Mouse (Mus musculus): ENCODE results near the gene Mcm2.

Mcm2 gene

DNA sequence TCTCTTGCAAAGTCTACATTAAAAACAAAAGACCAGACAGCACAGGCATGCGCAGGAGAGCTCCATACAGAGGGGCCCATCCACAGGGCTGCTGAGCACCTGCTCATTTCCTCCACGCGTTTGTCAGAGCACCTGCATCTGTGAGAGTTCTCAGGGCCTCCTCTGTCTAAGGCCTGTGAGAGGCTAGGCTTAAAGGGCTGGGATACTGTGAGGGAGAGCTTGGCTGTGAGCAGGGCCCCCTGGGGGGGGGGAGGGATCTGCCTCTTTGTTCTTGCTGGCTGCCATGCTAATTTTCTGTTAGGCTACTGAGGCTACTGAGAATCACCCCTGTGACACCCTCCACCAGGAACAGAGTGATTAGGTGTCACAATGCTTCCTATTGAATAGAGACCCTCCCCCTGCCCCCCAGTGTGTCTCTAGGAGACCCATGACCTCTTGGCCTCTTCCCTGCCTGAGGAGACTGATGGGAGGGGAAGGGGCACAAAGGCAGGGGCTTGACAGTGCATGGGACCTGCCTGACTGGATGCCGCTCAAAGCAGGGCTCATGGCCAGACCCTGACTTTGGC lies 27.1 kb upstream of the Mcm2 start:
- no peak for DNase-seq

DNA sequence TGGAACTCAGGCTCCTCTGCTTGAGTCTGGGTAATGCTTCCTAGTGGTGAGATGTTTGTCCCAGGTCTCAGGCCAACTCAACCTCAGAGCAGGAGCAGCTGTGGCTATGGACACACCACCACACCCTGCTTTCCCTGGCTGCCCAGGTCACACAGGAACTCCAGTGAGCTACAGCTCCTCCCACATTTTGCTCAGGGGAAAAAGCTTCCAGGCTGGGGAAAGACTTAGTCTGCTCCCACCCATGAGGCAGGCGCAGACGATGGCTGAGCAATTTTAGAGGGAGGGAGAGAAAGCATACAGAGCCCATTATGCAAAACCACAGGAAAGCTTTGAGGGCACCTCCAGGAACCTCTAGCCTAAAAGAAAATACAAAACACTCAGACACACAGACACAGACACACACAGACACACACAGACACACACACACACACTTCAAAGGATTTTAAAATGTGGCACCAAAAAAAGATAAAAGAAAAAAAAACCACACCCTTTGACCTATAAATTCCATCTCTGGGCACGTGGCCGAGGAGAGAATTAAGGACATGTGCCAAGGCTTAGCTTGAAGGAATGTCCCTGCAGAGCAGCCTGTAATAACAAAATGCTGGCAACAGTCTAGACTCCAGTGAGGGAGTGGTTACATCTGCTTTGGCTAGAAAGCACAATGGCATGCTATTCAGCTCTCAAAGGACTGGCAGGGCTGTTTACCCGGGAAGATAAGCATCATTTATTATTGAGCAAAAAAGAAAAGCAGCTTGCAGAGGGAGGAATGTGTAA lies 26.1 kb upstream of the Mcm2 start:
- no peak for DNase-seq

DNA sequence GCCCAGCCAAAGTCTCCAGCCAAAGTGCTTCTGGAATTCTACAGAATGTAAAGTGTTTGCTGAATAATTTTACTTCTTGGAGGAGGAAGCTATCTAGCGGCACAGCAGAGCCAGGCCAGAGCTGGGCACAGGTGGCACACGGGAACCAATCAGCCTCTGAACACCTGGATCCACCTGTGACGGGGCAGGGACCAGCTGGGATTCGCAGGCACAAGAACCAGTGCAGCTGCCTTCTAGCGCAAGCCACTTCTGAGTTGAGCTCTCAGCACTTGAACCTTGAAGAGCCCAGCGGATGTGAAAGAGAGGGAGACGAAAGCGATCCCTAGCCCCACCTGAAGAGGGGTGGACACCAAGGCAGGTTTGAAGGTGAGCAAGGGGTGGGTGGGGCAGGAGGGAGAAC lies 20.2 kb upstream of the Mcm2 start:
- no peak for DNase-seq

DNA sequence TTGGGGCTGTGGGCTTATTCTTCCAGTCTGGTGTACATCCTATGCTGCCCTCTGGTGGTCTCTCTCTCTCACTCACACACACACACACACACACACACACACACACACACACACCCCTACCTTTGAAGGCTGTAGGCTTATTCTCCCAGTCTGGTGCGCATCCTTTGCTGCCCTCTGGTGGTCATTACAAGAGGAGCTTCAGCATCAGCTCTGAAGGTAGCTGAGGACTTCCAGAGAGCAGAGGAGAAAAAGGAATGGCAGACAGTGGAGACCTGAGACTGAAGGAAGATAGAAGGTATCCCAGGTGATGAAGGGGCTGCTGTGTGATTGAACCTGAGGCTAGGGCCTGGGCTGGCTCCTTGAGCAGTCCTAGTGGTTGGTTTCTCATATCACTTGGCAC lies 17.6 kb upstream of the Mcm2 start:
- no peak for DNase-seq

DNA sequence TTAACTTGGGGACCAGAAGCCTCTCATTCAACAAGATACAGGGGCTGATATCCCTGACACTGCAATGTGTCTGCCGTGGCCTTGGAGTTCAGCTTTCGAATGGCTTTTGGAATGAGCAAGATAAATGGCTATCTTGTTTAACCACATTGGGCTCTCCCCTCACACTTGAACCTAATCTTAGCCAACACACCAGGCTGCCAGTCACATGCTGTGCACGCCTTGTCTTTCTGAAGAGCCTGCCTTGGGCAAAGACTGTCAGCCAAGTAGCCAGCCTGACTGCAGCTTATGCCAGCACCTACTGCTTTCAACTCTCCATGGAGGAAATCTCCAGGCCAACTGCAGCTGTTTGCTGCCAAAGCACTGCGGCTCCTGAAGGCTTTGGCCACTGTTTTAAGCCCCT lies 16.9 kb upstream of the Mcm2 start:
- DNase-seq = no peak

DNA sequence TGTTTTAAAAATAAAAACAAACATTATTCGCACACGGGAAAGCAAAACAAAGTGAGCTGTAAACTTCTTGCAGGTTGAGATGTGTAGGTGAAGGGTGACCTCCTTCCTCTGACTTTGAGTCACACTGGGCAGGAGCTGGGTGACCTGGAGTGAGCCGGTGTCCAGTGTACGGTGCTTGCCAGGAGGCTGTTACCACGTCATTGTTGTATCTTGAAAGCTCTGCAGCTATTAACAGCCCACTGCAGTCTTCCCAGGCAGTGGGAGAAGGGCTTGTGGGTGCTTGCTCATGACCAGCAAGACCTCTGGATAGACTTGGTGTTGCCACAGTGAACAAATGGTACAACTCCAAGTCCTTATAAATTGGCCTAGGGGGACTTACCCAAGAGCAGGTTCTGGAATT lies 16.2 kb upstream of the Mcm2 start:
- DNase-seq = no peak

DNA sequence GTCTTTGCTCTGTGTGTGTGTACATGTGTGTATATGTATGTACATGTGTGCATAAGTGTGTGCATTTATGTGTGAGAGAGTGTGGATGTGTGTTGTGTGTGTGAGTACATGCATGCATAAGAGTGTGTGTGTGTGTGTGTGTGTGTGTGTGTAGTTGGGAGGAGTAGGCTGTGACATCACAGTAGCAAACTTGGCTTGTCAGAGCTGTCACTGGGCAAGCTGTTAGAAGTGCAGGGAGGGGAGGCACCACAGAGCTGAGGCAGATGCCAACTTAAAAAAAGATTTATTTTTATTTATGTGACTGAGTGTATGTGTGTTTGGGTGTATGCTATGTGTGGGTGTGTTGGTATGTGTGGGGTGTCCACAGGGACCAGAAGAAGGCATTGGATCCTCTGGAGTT lies 14.9 kb upstream of the Mcm2 start:
- no peak for DNase-seq

DNA sequence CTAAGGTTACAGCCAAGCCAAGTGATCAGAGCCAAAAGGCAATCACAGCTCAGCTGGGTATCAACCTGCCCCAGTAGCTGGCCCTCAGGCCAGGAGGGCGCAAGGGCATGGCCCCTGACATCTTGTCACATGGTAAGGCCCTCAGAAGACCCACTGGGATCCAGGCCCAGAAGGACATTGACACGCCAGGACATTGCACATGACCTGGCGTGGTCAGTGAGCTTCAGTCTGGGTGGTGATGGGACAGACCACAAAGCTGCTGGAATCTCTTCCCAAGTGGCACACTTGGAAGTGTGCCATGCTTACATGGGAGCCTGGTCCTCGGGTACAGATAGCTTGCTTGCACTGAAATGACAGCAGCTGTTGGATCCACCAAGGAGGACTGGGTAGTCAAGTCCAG lies 14.4 kb upstream of the Mcm2 start:
- DNase-seq = no peak

DNA sequence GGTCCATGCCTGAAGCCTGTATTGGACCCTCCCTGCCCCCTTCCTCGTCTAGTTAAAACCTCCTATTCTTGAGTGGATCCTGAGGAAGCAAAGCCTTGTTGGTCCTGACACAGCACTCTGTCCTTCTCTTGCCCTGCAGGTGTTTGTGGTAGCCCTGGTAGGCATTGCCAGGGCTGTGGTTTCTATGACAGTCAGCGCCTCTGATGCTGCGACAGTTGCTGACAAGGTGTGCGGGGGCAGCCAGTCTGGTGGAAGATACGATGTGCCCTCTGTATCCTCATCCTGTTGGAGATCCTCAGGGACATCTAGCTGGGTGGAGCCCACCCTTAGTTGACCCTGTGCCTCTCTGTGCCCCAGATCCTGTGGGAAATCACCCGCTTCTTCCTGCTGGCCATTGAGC lies 10.6 kb upstream of the Mcm2 start:
- DNase-seq = no peak

DNA sequence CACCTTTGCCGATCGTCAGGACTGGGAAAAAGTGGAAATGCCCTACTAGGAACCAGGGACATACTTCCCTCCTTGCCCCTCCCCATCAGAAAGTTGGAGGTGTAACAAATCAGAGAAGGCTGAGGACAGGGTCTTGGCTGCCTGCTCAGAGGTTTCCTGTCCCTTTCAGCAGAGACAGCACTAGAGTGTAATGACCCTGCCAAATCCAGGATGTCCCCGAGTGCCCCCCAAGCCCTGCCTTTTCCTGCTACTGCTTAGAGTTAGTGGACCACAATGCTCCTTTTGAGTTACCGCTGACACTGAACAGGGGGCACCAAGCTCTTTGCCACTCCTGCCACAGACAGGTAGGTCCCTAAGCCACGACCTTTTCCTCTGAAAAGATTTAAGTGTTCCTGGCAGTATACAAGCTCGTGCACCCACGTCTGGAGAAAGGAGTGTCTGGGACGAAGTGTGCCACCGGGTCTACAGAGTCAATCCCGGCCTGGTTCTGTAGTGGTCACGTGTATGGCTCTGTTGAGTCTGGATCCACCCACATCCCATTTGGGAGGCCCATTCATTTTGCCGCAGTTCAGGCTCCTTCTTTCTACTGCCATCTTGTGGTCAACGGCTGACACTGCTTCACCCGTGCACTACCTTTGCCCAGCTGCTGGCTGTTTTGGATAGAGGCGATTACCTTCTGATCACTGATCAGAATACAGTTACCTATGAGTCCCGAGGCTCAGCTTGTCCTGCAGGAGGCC lies 8.0 kb upstream of the Mcm2 start:
- DNase-seq = peak; percentile 61

DNA sequence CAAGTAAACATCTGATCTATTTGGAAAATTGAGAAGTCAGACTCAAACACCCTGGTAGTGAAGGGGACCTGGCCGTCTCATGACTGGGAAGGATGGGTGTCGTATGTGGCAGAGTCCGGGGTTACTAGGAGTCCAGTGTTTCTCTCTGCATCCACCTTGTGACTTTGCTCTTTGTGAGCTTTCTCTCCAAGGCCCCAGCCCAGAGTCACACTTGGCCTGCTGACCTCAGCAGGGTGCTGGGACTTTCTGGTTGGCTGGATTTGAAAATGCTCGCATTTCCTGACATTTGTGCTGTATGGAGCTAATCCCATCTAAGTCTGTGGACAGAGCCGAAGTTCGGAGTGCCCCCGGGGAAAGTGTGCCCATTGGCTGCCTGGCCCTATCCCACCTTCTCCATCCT lies 6.5 kb upstream of the Mcm2 start:
- no peak for DNase-seq

DNA sequence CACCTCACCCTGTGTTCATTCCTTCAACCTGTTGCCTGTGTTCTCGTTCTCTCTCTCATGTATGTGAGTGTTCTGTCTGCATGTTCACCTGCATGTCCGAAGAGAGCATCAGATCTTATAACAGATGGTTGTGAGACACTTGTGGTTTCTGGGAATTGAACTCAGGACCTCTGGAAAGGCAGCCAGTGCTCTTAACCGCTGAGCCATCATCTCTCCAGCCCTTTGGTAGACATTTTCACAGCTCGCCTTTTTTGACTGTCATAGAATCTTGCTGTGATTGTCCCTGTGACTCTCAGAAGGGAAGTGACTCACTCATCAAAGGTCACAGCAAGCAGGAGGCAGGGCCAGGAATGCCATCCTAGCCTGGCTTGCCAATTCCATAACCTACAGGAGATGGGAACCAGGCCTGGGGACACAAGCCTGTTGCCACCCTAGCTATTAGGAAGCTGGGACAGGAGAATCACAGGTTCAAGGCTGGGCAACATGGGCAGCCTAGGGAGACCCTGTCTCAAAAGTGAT lies 5.9 kb upstream of the Mcm2 start:
- DNase-seq = no peak

DNA sequence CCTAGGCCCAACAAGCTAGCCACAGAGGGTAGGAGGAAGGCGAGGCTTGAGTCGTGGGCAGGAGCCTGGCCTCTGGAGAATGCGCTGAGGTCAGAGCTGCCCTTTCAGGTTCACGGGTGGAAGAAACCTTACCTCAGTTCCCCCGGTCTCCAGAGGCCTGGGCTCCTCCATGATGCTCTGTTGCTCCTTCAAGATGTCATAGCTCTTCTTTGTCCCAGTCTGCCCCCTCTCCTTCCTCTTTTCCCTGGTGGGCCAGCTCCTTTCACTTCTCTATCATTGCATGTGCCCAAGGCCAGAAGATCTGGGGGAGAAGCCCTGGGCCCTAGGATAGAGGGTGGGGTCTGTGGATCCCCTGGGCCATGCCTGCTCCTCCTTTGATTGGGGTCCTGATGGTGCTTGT lies 5.1 kb upstream of the Mcm2 start:
- no peak for DNase-seq

DNA sequence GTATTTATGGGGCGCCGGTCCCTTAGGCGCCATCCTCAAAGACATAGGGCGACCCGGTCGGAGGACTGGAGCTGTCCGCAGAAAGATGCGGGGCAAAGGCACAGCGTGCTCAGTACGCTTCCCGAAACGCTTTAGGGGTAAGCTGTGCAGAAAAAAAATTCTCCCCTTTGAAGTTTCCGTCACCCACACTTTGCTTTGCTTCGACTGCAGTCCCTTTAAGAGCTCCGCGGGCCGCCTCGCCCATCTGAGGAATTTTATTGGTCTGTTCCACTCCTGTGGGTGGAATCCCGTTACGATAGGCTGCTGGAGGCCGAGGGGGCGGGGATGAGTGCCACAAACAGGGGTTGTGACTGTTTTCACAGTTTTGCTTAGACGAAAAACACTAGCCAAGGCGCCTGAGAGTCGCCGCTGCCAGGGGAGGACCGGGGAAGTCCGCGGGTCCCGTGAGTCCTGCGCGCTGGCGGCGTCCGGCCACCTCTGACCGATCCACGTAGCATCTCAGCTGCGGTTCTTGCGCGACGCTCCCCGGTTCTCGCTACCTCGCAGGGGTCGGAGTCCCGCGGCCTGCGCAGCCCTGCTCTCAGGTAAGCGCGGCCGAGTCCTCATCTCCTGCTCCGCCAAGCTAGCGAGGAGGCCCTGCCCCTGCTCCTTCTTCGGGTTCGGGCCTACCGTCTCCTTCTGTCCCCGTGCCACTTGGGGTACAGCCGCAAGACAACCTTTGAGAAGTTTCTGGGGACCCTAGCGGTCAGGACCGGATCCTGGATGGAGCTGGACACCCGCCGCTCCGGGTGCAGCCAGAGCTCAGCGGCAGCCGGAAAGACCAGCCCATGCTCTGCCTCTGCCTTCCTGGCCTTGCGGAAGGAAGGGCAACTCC lies 3.6 kb upstream of the Mcm2 start, which contains the start of gene Tpra1:
Gene Tpra1, plus strand, starts transcription at position 305 of the 874 bp plus-strand sequence.
- peak; percentile 90 for DNase-seq

DNA sequence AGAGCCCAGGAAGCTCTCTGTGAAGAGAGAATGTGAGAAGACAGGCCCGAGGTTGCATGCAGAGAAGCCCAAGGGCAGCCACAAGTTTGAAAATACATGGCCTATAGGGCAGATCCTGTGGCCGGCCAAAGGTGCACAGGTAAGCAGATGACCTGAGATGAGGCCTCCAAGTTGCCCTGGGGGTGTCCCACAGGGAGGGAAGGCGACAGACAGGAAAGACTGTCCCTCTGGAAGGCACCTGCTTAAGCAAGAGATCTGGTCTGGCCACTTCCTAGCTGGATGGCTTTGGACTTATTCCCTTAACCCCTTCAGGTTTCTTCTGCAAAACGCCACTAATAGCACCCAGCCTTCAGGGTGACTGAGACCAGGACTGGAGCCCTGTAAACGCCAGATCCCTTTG lies 2.9 kb upstream of the Mcm2 start:
- DNase-seq = no peak

DNA sequence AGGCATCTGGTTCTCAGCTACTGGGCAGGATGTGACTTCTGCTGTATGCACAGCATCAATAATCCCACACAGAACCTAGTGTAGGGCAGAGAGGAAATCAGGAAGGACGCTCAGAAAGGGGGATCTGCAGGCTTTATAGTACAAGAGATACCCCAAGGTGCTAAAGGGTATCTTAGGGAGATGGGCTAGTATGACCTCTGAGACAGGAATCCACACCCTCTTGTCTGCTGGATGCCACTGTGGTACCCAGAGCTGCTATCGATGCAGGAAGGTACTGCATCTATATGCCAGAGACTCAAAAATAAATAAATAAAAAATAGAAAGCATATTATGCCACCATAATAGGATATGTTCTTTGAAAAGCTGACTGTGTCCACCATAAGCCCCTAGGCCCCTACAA lies 1.0 kb upstream of the Mcm2 start:
- no peak for DNase-seq

DNA sequence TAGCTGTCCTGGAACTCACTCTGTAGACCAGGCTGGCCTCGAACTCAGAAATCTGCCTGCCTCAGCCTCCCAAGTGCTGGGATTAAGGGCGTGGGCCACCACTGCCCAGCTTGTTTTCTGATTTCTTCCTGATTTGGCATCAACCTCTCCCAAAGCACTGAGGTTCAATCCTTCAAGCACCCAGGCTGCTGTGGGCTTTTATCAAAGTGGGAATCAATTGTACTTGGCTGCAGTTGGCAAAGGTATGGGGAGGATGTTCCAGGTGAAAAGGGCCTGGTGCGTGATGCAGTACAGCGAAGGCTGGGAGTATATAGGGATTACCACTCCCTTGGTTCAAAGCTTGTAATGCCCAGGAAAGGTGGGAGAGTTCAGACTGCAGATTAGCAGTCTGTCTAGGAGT lies 506 bp upstream of the Mcm2 start:
- no peak for DNase-seq

DNA sequence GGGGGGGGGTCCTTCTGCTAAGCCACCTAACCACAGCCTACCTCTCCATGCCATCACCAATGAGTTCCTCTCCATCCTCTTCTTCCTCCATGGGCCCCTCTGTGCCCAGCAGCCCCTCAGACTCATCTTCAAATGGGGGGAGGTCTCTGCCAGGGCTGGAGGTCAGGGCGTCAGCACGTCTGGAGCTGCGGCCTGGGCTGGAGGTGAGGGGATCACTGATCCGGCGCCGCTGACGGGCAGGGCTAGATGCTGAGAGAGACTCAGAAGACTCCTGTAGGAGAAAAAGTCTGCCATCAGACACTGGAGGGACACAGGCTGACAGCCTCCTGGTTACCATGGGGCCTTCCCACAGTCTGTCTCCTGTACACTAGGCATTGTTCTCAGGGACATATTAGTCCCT lies 1.3 kb downstream of the Mcm2 start:
- no peak for DNase-seq

DNA sequence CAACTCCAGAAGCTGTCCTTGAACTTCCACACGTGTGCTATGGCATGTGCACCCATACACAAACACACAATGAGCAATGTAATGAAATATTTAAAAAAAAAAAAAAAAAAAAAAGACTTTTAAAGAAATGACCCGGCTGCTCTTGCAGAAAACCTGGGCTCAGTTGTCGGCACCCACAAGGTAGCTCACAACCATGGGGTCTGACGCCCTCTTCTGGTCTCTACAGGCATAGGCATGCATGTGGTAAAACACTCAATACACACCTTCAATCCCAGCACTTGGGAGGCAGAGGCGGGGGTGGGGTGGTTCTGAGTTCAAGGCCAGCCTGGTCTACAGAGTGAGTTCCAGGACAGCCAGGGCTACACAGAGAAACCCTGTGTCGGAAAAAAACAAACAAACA lies 2.6 kb downstream of the Mcm2 start:
- DNase-seq = no peak

DNA sequence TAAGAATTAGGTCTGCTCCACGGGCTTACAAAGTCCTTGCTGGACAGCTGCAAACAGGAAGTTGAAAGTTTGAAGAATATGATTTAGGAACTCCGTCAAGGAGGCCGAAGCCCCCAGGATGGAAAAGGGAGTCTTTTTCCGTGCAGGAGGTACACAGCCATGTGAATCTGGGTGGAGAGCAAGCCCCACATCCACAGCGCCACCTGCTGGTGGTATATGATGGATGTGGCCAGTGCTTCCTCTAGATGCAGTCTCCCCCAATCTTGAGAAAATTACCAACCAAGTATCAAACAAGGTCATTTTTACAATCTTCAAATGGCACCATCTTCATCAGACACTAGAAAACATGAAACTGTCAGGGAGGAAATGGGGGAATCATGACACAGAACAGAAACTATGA lies 5.0 kb downstream of the Mcm2 start:
- peak; percentile 70 for DNase-seq

DNA sequence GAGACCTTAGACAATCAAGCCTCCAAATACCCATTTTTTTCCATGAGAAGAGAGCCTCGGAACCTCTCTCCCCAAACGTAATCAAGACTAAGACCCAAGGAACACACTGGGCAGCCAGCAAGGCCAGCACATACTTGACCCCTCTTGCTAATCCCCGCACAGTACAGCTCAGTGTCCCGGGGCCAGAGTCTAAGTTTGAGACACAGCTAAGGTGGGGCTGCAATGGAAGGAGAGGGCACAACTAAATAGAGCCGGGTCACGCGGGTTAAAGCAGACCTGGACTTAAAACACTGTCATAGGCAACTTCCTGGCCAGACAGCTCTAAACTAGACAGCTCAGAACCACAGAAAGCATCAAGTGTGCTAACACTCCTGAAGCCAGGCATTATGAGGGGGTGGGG lies 7.7 kb downstream of the Mcm2 start:
- DNase-seq = no peak

DNA sequence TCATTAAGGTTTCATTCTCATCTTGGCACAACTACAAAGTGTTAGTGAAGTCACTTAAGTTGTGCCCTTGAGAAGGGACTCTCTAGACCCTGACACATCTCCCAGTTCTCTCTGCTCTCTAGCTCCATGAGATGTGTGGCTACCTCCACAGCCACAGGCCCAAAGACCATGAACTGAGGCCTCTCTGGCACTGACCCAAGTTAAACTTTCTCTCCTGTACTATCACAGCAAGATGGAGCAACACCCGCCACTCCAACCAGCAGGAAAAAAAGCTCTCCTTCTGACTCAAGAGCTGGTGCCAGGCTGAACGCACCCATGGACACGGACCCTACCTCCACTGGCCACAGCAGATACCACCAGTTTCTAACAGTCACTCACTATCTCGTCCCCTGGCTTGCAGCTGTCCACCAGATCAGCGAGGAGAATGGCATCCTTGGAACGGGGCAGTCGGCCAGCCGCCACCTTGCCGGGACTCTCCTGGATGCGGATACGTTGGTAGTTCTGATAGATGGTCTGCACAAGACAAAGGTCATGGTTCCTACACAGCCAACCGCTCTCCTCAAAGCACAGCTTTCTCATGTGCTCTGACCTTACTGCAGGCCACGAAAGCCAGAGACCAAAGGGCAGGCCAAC lies 9.1 kb downstream of the Mcm2 start:
- DNase-seq = no peak

Data from cerebellum, adult 11 months (tissue).